Mouse (Mus musculus) lung, adult 2 months (tissue): ENCODE data around the gene Sntb2. TPM values are rescaled to one million over a fixed set of nuclear protein-coding genes. Genes with fewer than 3 reads are reported as not detected.
A peak's percentile ranks its signal among the peaks of the same experiment; 100 is the strongest.

Experiments used
- DNase-seq: peaks from one replicate; pipeline ENCODE4 v3.0.0; 2022
- H3K4me1 ChIP-seq: fragments of 200-500 bp; 2 replicates; pipeline ENCODE4 v1.6.1; 2011; ENCODE audit warnings: low read length; ENCODE audit not compliant: control insufficient read depth, insufficient read depth
- H3K4me3 ChIP-seq: fragments of 200-500 bp; replicated peaks from 2 replicates; pipeline ENCODE3; 2011; ENCODE audit warnings: low read depth, mild to moderate bottlenecking, control low read depth, low read length; ENCODE audit errors: extremely low read depth
- CTCF ChIP-seq: fragments of 200-500 bp; IDR thresholded peaks from 2 replicates; pipeline ENCODE4 v1.5.1; 2011; ENCODE audit warnings: mild to moderate bottlenecking, low read length, control low read depth; ENCODE audit not compliant: insufficient read depth
- POLR2A ChIP-seq: fragments of 200-500 bp; IDR thresholded peaks from 2 replicates; pipeline ENCODE4 v1.6.1; 2011; ENCODE audit warnings: low read depth, mild to moderate bottlenecking, control low read depth, low read length, borderline replicate concordance; ENCODE audit errors: extremely low read depth
- WGBS: fragments of 180-500 bp; shearing (Covaris S2); methylation state at CpG from one replicate; pipeline ENCODE4 v1.1.7; 2018; 5-methylcytosine and 5-hydroxymethylcytosine counted together
- polyA plus RNA-seq: library from polyadenylated mRNA; depleted of rRNA; stranded (reverse); fragments of >200 nt; gene quantifications from 2 replicates; pipeline ENCODE4 v1.2.3, GENCODE M21; 2012; rRNA removed

Sntb2 gene
- polyA plus RNA-seq, 1 experiment = 12.1 TPM

DNA sequence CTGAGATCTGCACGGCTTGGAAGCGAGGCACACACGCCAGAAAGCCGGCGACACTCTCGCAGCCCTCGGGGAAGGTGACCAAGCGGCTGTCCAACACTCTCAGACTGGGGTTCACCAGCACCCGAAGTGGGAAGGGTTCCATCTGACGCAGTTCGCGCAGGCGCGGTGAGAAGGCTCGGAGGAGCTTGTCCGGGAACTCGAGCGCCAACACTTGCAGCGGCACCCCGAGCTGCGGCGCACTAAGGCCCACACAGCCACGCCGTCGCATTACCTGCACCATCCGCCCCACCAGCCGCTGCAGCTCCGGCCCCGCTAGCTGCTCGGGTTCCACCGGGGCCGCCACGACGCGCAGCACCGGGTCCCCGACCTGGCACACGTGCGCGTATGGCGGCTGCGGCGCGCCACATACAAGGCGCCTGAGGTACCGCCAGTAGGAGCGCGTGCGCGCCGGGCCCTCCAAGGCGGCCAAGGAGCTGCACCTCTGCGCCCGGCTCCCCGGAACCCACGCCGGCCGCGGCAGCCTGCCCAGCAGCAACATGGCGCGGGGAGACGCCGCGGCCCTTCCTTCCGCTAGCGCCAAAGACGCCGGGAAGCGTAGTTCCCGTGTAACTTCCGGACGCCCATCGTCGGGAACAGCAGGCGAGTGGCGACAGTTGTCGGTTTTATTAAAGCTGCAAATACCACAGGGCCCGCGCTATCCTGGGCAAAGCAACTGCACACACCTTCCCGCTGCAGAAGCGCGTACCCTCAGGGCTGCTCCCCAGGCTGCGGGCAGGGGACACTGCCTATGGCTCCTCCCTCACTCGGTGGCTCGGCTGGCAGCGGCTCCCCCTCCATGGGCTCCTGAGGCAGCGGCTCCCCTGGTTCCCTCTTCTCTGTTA is 112.8 kb downstream of the Sntb2 start, which contains the start of gene Pdf:
Gene Pdf (minus strand): TSS at position 554 of the 881 bp plus-strand sequence.
- Histone ChIP-seq H3K4me1 (peaks cover 3% of the 10 kb centered on the region; the same call in 1 of the 2 replicates), H3K4me3 (peak within 1 kb of the TSS; percentile 95)
- TF ChIP-seq POLR2A (peak; percentile 70; the same call in 1 of the 2 replicates), CTCF (no peak)
- WGBS = 1% methylated on average over 87 of the region's 87 CpGs
- DNase-seq = peak; percentile 79

DNA sequence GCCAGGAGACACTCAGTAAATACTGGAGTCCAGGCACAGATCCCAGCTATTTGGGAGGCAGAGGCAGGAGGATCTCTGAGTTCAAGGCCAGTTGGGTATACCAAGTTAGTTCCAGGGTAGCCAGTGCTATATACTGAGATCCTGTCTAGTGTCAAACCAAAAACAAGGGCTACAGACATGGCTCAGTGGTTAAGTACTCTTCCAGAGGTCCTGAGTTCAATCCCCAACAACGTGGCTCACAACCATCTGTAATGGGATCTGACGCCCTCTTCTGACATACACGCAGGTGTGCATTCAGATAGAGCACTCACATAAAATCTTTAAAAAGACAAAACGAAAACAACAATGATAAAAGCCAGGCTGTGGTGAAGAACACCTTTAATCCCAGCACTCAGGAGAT is 113.9 kb downstream of the Sntb2 start:
- H3K4me3 ChIP-seq = no peak overlapping the region
- peaks cover 3% of the 10 kb centered on the region; the same call in 1 of the 2 replicates for H3K4me1 ChIP-seq
- TF ChIP-seq POLR2A (no peak), CTCF (no peak)
- WGBS = 93% methylated on average over 4 of the region's 4 CpGs
- no peak for DNase-seq

DNA sequence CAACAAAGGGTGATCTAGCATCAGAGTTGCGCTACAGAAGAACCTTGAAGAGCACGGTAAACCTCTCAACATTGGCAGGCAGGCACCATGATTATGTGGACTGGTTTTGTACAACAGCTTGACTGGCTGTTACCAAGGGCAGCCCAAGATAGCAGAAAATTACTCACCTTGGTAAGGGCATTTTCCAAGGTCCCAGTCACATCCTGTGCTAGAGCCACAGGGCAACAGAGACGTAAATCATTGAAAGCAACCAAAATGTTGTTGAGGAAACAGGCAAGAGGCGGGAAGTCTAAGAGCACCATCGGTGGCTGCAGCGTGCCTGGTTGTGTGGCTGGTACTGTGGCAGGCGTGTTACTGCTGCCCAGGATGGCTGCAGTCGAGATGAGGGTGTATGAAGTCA is 116.5 kb downstream of the Sntb2 start:
- DNase-seq = no peak
- WGBS = 95% methylated on average over 8 of the region's 8 CpGs
- TF ChIP-seq POLR2A (no peak), CTCF (no peak)
- Histone ChIP-seq H3K4me1 (peaks cover 4% of the 10 kb centered on the region; the same call in 1 of the 2 replicates), H3K4me3 (no peak overlapping the region)

DNA sequence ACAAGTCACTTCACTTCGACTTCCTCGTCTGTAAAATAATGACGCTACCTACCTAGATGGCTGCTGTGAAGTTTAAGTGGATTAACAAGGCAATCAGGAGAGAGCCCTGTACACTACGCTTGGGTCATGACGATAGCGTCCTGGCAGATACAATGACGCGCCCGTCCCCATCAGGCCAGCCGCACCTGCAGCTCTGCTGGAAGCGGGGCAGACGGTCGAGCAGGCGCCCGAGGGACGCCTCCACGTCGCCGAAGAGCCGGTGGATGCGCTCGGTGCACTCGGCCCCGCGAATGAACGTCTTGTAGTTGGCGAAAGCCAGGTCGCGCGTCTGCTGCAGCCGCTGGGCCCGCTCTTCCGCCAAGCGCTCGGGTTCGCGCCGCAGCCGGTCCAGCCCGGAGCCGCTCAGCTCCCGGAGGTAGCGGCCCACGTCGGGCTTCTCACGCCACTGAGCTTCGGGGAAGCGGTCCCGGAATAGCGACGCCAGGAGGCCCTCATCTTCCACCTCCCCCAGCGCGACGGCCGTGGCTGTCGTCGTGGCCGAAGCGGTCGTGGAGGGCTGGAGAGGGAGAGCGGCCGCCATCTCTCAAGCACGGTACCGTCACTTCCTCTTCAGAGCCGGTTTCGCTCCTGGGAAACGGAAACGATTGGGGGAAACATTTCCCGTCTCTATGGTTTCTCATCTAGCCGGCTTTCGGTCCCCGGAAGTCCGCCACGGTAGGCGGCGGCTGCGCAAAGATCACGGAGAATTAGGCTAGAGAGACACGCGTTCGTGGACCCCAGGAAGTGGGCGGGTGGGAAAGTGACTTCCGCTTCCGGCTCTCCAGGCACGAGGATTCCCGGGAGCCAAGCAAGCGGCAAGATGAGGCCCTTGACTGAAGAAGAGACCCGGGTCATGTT is 120.8 kb downstream of the Sntb2 start, which contains the start of the genes Cog8 and Nip7:
Gene Cog8 (minus strand): TSS at position 614 of the 897 bp plus-strand sequence.
Gene Nip7 (plus strand): TSS at position 802 of the 897 bp plus-strand sequence.
- peak; percentile 92 for DNase-seq
- peak within 1 kb of the TSS; percentile 95 for H3K4me3 ChIP-seq
- peak; percentile 79 for TF ChIP-seq POLR2A
- TF ChIP-seq CTCF = no peak
- under 1% methylated on average over 88 of the region's 88 CpGs for WGBS
- peaks cover 7% of the 10 kb centered on the region for H3K4me1 ChIP-seq

GRCm38 (mm10) chr8:107056973-107057369 is 121.4 kb downstream of the Sntb2 start:
- H3K4me3 ChIP-seq = peak overlapping the region; percentile 74
- WGBS = under 1% methylated on average over 33 of the region's 33 CpGs
- H3K4me1 ChIP-seq = peaks cover 7% of the 10 kb centered on the region
- no peak for DNase-seq
- no peak for TF ChIP-seq POLR2A
- no peak for TF ChIP-seq CTCF

- no peak overlapping the region for H3K4me3 ChIP-seq
- no peak for DNase-seq
- TF ChIP-seq CTCF = no peak
- no peak for TF ChIP-seq POLR2A
- 72% methylated on average over 1 of the region's 1 CpGs for WGBS
- H3K4me1 ChIP-seq = no peaks in the 10 kb centered on the region; the same call in 1 of the 2 replicates
These were observed 127.1 kb downstream of the Sntb2 start for GRCm38 (mm10) chr8:107062613-107063012.

GRCm38 (mm10) chr8:107065511-107066496 is 130.3 kb downstream of the Sntb2 start, which contains the start of gene Tmed6:
Gene Tmed6, minus strand, starts transcription at chr8:107065644.
- no peaks in the 10 kb centered on the region for H3K4me1 ChIP-seq
- DNase-seq = peak; percentile 35
- 46% methylated on average over 17 of the region's 17 CpGs for WGBS
- TF ChIP-seq POLR2A (no peak), CTCF (no peak)
- no peak within 1 kb of the TSS for H3K4me3 ChIP-seq

Other genes starting within 250 kb of the Sntb2 start
- gene Has3, start 65.5 kb upstream of the Sntb2 start, polyA plus RNA-seq = 0.48 and 0.89 TPM in 2 replicates
- gene Utp4, start 42.1 kb upstream of the Sntb2 start, polyA plus RNA-seq = 12.3 and 14.5 TPM in 2 replicates
- gene Vps4a, start 95.5 kb downstream of the Sntb2 start, polyA plus RNA-seq = 19.6 and 27.8 TPM in 2 replicates
- 30.2 and 54.6 TPM in 2 replicates for gene Pdf, start 112.9 kb downstream of the Sntb2 start, polyA plus RNA-seq
- gene Cog8, start 120.9 kb downstream of the Sntb2 start, polyA plus RNA-seq = 24.7 and 31.6 TPM in 2 replicates
- gene Nip7, start 121.1 kb downstream of the Sntb2 start, polyA plus RNA-seq = 20.3 and 26.0 TPM in 2 replicates
- gene Tmed6, start 129.9 kb downstream of the Sntb2 start, polyA plus RNA-seq = 0.65 and 0.99 TPM in 2 replicates
- 9.5 and 13.5 TPM in 2 replicates for gene Terf2, start 160.8 kb downstream of the Sntb2 start, polyA plus RNA-seq
- gene Cyb5b, start 214.9 kb downstream of the Sntb2 start, polyA plus RNA-seq = 68.7 and 97.9 TPM in 2 replicates